Mouse (Mus musculus): ENCODE measurements at regions not wholly inside any gene's neighbourhood (a gene's known extent, or its start where the extent isn't known, plus 50 kb on each side); places are given as distances from the start of the nearest gene placed in this dataset.

- TF ChIP-seq POLR2A (IDR thresholded peaks at IDR 0.05; ENCODE audit: control insufficient read depth, low read depth, low read length) (no peak), CTCF (IDR thresholded peaks at IDR 0.05; ENCODE audit: control insufficient read depth, insufficient read depth, insufficient replicate concordance, low read depth, low read length) (no peak)
Measured at GRCm38 (mm10) chr9:32005348-32005747, 92.1 kb upstream of the Barx2 start.
